Mouse (Mus musculus): ENCODE measurements around the gene Brd2. TPM values are rescaled to one million over a fixed set of nuclear protein-coding genes. Genes with fewer than 3 reads are reported as not detected.
"Not testable (repeated sequence)": the region's sequence is repeated elsewhere in the genome, so short reads cannot be mapped to it uniquely, and the experiment has no call there.

Brd2 gene
- polyA plus RNA-seq, 1 experiment from 2014 or later = 117 TPM

DNA sequence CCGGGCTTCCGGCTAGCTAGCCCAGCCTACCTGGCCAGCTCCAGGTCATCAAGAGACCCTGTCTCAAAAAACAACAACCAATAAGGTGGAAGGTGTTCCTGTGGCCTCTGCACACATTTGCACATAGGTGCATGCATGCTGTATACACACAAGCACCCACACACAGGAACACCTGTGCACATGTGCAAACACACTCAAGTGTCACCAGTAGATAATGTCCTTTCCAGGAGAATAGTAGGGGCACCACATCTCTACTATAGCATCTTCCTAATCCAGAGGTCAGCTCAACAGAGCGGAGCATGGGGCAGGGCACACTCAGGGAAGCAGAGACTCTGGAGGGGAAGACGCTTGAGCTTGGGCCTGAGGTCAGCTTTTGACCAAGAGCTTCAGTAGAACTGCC lies 21.8 kb upstream of the Brd2 start:
- not testable (repeated sequence) for H3K36me3 ChIP-seq (ENCODE audit: insufficient read depth, low read length); H3K27me3 ChIP-seq (ENCODE audit: insufficient read depth, low read length); H3K4me2 ChIP-seq (replicated peaks; ENCODE audit: low read depth, low read length); H3K4me3 ChIP-seq (ENCODE audit: low read length); H3K9me3 ChIP-seq (ENCODE audit: low read length); H3K9ac ChIP-seq (replicated peaks; ENCODE audit: low read length); ATAC-seq (ENCODE audit: low FRiP score, low TSS enrichment); H3K27ac ChIP-seq (ENCODE audit: low read length)
- WGBS = 72% methylated on average over 3 of the region's 4 CpGs
- H3K4me1 ChIP-seq (ENCODE audit: insufficient read depth, low read length) = peaks cover 13% of the 10 kb centered on the region; the same call in 1 of the 2 replicates

DNA sequence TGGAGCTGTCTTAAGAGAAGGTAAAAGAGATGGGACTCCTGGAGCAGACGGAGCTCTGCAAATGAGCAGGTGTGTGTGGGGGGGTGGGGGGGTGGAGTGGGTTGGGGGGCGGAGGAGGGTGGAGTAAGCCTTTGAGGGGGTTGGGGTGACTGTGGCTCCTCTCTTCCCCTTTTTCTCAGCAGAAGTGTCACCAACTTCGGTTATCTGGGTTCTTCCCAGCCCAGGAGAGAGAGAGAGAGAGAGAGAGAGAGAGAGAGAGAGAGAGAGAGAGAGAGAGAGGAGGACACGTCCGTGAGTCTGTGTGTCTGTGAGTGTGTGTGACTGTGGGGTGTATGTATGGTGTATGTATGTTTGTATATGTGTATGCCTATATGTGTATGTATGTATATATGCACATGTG lies 21.0 kb upstream of the Brd2 start:
- 55% methylated on average over 5 of the region's 5 CpGs for WGBS
- peaks cover 12% of the 10 kb centered on the region for H3K27me3 ChIP-seq (ENCODE audit: insufficient read depth, low read length)
- no peak overlapping the region for H3K4me3 ChIP-seq (ENCODE audit: low read length)
- no peaks in the 10 kb centered on the region for H3K36me3 ChIP-seq (ENCODE audit: insufficient read depth, low read length)
- no peaks in the 10 kb centered on the region for H3K9me3 ChIP-seq (ENCODE audit: low read length)
- peak overlapping the region; percentile 29; the same call in 1 of the 2 replicates for H3K4me2 ChIP-seq (replicated peaks; ENCODE audit: low read depth, low read length)
- no peak for ATAC-seq (ENCODE audit: low FRiP score, low TSS enrichment)
- H3K27ac ChIP-seq (ENCODE audit: low read length) = no peak overlapping the region
- H3K4me1 ChIP-seq (ENCODE audit: insufficient read depth, low read length) = peaks cover 17% of the 10 kb centered on the region; the same call in 1 of the 2 replicates
- no peak overlapping the region for H3K9ac ChIP-seq (replicated peaks; ENCODE audit: low read length)

- peak; percentile 74 for ATAC-seq (ENCODE audit: low FRiP score, low TSS enrichment)
- H3K4me1 ChIP-seq (ENCODE audit: insufficient read depth, low read length) = peaks cover 17% of the 10 kb centered on the region; the same call in 1 of the 2 replicates
- 0 out of 2 replicates have a peak within 1 kb of the TSS, but pooled peaks have one; percentile 20 for H3K27ac ChIP-seq (ENCODE audit: low read length)
Observed at GRCm38 (mm10) chr17:34143033-34143432, 20.6 kb upstream of the Brd2 start, which contains the start of gene H2-DMb2. Gene H2-DMb2, plus strand, starts transcription at chr17:34143307.

GRCm38 (mm10) chr17:34142456-34143010 lies 20.1 kb upstream of the Brd2 start:
- H3K4me3 ChIP-seq (ENCODE audit: low read length) = no peak overlapping the region
- ATAC-seq (ENCODE audit: low FRiP score, low TSS enrichment) = 0 out of 2 replicates have a peak, but pooled peaks have one; percentile 25
- H3K36me3 ChIP-seq (ENCODE audit: insufficient read depth, low read length) = no peaks in the 10 kb centered on the region
- no peak overlapping the region for H3K9ac ChIP-seq (replicated peaks; ENCODE audit: low read length)
- H3K4me2 ChIP-seq (replicated peaks; ENCODE audit: low read depth, low read length) = 0 out of 2 replicates have a peak overlapping the region, but pooled peaks have one; percentile 29
- H3K4me1 ChIP-seq (ENCODE audit: insufficient read depth, low read length) = peaks cover 17% of the 10 kb centered on the region; the same call in 1 of the 2 replicates
- peaks cover 15% of the 10 kb centered on the region for H3K27me3 ChIP-seq (ENCODE audit: insufficient read depth, low read length)
- 0 out of 2 replicates have a peak overlapping the region, but pooled peaks have one; percentile 20 for H3K27ac ChIP-seq (ENCODE audit: low read length)
- no peaks in the 10 kb centered on the region for H3K9me3 ChIP-seq (ENCODE audit: low read length)
- 79% methylated on average over 7 of the region's 7 CpGs for WGBS

More at GRCm38 (mm10) chr17:34143033-34143432, 20.6 kb upstream of the Brd2 start, which contains the start of gene H2-DMb2:
- peak within 1 kb of the TSS; percentile 29; the same call in 1 of the 2 replicates for H3K4me2 ChIP-seq (replicated peaks; ENCODE audit: low read depth, low read length)
- H3K36me3 ChIP-seq (ENCODE audit: insufficient read depth, low read length) = no peaks in the 10 kb centered on the region
- no peak within 1 kb of the TSS for H3K4me3 ChIP-seq (ENCODE audit: low read length)
- no peak within 1 kb of the TSS for H3K9ac ChIP-seq (replicated peaks; ENCODE audit: low read length)
- no peaks in the 10 kb centered on the region for H3K9me3 ChIP-seq (ENCODE audit: low read length)
- WGBS = 12% methylated on average over 7 of the region's 7 CpGs
- H3K27me3 ChIP-seq (ENCODE audit: insufficient read depth, low read length) = peaks cover 15% of the 10 kb centered on the region

DNA sequence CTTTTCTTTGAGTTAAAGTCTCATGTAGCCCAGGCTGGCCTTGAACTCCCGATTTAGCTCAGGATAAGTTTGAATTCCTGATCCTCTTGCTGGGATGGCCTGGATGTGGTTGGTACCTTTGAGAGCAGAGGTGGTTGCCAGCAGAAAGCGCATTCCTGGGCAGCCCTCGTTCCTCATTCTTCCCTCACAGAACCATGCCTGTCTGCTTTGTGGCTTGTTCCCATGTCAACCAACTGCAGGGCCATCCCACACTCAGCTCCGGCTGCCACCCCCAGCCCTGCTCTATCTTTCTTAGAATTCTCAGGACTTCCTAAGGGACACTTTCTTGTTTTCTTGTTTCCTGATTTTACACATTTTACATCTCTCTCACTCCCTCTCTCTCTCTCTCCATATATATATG lies 19.0 kb upstream of the Brd2 start:
- no peak for ATAC-seq (ENCODE audit: low FRiP score, low TSS enrichment)
- Histone ChIP-seq H3K9me3 (ENCODE audit: low read length) (no peaks in the 10 kb centered on the region), H3K4me3 (ENCODE audit: low read length) (no peak overlapping the region), H3K4me2 (replicated peaks; ENCODE audit: low read depth, low read length) (no peak overlapping the region), H3K9ac (replicated peaks; ENCODE audit: low read length) (no peak overlapping the region), H3K27ac (ENCODE audit: low read length) (no peak overlapping the region), H3K36me3 (ENCODE audit: insufficient read depth, low read length) (no peaks in the 10 kb centered on the region), H3K27me3 (ENCODE audit: insufficient read depth, low read length) (peaks cover 18% of the 10 kb centered on the region), H3K4me1 (ENCODE audit: insufficient read depth, low read length) (peaks cover 17% of the 10 kb centered on the region; the same call in 1 of the 2 replicates)
- WGBS = 72% methylated on average over 4 of the region's 4 CpGs

- Histone ChIP-seq H3K27ac (ENCODE audit: low read length) (no peak overlapping the region), H3K4me1 (ENCODE audit: insufficient read depth, low read length) (peaks cover 27% of the 10 kb centered on the region; the same call in 1 of the 2 replicates), H3K9ac (replicated peaks; ENCODE audit: low read length) (no peak overlapping the region), H3K9me3 (ENCODE audit: low read length) (no peaks in the 10 kb centered on the region), H3K4me2 (replicated peaks; ENCODE audit: low read depth, low read length) (peak overlapping the region; percentile 60; the same call in 1 of the 2 replicates), H3K36me3 (ENCODE audit: insufficient read depth, low read length) (no peaks in the 10 kb centered on the region), H3K4me3 (ENCODE audit: low read length) (no peak overlapping the region), H3K27me3 (ENCODE audit: insufficient read depth, low read length) (peaks cover 18% of the 10 kb centered on the region)
- 11% methylated on average over 5 of the region's 5 CpGs for WGBS
- ATAC-seq (ENCODE audit: low FRiP score, low TSS enrichment) = no peak
Observed at GRCm38 (mm10) chr17:34140240-34140639, 17.8 kb upstream of the Brd2 start.

DNA sequence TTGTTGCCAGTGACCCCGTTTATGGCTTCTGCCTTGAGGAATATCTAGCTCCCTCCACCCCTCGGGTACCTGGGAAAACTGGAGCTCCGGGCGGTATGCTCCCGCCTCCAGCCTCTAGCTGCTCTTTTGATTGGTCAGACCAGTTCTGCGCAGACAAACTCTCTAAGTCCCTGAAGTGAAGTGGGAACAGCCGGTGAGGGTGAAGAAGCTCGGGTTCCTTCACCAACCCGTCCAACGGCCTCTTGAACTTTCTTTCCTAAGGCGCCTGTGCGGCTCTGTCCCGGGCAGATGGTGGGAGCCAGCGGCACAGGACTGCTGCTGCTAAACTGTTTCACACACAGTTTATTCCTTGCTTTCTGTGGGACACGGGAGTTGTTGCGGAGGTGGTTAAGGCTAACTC lies 17.0 kb upstream of the Brd2 start:
- H3K27ac ChIP-seq (ENCODE audit: low read length) = no peak overlapping the region
- WGBS = 1% methylated on average over 16 of the region's 16 CpGs
- H3K9me3 ChIP-seq (ENCODE audit: low read length) = no peaks in the 10 kb centered on the region
- no peaks in the 10 kb centered on the region for H3K36me3 ChIP-seq (ENCODE audit: insufficient read depth, low read length)
- peak overlapping the region; percentile 53 for H3K9ac ChIP-seq (replicated peaks; ENCODE audit: low read length)
- H3K4me3 ChIP-seq (ENCODE audit: low read length) = peak overlapping the region; percentile 37
- peaks cover 27% of the 10 kb centered on the region; the same call in 1 of the 2 replicates for H3K4me1 ChIP-seq (ENCODE audit: insufficient read depth, low read length)
- 0 out of 2 replicates have a peak, but pooled peaks have one; percentile 10 for ATAC-seq (ENCODE audit: low FRiP score, low TSS enrichment)
- H3K4me2 ChIP-seq (replicated peaks; ENCODE audit: low read depth, low read length) = peak overlapping the region; percentile 60
- H3K27me3 ChIP-seq (ENCODE audit: insufficient read depth, low read length) = peaks cover 18% of the 10 kb centered on the region

- H3K4me1 ChIP-seq (ENCODE audit: insufficient read depth, low read length) = peaks cover 27% of the 10 kb centered on the region; the same call in 1 of the 2 replicates
- H3K36me3 ChIP-seq (ENCODE audit: insufficient read depth, low read length) = no peaks in the 10 kb centered on the region
- H3K27me3 ChIP-seq (ENCODE audit: insufficient read depth, low read length) = peaks cover 18% of the 10 kb centered on the region
- no peak overlapping the region for H3K9ac ChIP-seq (replicated peaks; ENCODE audit: low read length)
- 80% methylated on average over 7 of the region's 7 CpGs for WGBS
- ATAC-seq (ENCODE audit: low FRiP score, low TSS enrichment) = no peak
- no peak overlapping the region for H3K27ac ChIP-seq (ENCODE audit: low read length)
- H3K9me3 ChIP-seq (ENCODE audit: low read length) = no peaks in the 10 kb centered on the region
- H3K4me2 ChIP-seq (replicated peaks; ENCODE audit: low read depth, low read length) = no peak overlapping the region
- H3K4me3 ChIP-seq (ENCODE audit: low read length) = no peak overlapping the region
Observed at GRCm38 (mm10) chr17:34138655-34139054, 16.2 kb upstream of the Brd2 start.

DNA sequence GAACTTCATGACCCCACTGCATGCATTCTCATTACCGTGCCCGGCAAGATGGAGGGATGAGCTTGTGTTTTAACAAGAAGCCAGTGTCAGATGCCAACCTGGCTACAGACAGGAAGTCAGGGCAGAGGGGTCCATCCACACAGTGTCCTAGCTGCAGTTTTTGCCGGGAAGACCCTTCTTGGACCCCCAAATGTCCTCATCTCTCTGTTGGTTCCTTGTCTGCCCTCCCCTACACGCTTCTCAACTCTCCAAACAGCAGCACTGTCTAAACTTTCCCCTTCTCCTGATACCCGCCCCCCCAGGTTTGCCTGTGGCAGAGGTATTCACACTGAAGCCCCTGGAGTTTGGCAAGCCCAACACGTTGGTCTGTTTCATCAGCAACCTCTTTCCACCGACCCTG lies 15.2 kb upstream of the Brd2 start:
- no peak overlapping the region for H3K27ac ChIP-seq (ENCODE audit: low read length)
- WGBS = 70% methylated on average over 7 of the region's 7 CpGs
- ATAC-seq (ENCODE audit: low FRiP score, low TSS enrichment) = no peak
- no peak overlapping the region for H3K4me3 ChIP-seq (ENCODE audit: low read length)
- H3K4me2 ChIP-seq (replicated peaks; ENCODE audit: low read depth, low read length) = no peak overlapping the region
- H3K9me3 ChIP-seq (ENCODE audit: low read length) = no peaks in the 10 kb centered on the region
- peaks cover 23% of the 10 kb centered on the region; the same call in 1 of the 2 replicates for H3K4me1 ChIP-seq (ENCODE audit: insufficient read depth, low read length)
- H3K27me3 ChIP-seq (ENCODE audit: insufficient read depth, low read length) = peaks cover 18% of the 10 kb centered on the region
- no peak overlapping the region for H3K9ac ChIP-seq (replicated peaks; ENCODE audit: low read length)
- no peaks in the 10 kb centered on the region for H3K36me3 ChIP-seq (ENCODE audit: insufficient read depth, low read length)
